Mouse (Mus musculus): ENCODE measurements around the gene Yap1.

The Yap1 gene

DNA sequence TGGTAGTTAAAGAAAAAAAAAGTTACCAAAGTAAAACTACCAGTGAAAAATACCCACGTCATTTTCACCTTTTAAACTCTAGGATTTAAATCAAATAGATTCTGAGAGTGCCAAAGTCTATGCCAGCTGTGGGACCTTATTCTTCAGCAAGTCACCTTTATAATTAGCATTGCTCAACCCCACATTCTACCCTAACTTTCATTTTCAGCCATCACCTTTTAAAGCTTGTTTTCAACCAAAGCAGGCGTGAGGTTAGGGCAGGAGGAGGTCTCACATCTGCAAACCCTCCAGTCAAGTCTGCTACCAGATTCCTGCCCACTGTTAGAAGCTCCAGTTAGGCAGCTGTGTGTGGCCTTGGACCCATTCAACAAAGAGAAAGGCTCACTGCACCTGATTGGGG, 32.4 kb downstream of the Yap1 start:
- no peak for DNase-seq

DNA sequence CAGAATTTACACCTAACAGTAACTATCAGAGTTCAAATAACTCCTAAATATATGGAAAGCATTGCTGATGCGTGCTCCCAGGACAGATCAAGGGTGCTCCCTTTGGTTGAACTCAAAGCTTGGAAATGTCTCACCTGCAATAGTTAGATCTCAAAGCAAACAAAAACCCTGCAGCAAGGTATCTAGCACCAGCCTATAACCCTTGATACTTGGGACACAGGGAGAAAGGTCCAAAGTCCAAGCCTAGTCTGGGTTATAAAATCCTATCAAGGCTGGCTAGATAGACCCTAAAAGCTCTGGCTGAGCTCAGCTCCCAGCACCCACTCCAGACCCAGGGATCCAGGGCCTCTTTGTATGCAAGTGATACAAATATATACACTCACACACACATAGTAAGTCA, 36.4 kb downstream of the Yap1 start:
- no peak for DNase-seq

DNA sequence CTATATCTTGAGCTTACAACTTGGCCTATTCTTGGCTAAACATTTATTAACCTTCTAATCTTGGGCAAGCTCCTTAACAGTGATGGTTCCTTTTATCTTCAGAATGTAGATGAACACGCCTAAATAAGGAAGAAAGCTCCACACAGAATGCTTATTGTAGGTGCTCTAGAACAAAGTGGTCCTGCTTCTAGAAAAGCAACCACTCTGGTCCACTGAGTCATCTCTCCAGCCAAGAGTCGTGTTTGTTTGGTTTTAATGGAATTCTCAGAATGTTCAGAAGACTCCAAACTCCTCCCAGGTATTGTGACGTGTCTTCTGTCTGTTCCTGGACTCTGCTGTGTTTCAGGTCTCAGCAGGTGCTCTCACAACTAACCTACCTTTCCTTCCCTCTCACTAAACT, 38.8 kb downstream of the Yap1 start:
- DNase-seq = no peak

GRCm38 (mm10) chr9:7963867-7964266, 40.5 kb downstream of the Yap1 start:
- no peak for DNase-seq

DNA sequence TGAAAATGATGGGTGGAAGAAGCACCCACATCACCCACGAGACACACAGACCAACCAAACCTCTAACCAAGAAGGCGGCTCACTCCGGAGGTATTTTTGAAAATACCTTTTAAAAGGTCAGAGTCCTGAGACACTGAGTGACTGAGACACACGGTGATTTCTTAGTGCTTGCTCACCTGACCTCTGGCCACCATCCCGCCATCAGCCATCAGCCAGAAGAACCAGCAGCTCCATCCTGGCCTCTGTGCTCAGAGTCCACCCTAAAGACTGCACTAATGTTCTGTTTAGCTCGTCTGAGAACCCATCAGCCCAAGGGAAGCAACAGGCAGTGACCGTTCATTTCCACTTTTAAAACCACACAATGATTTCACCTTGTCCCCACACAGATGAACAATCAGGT, 41.5 kb downstream of the Yap1 start:
- no peak for DNase-seq

GRCm38 (mm10) chr9:7961366-7962160, 42.8 kb downstream of the Yap1 start:
- peak in 1 of 2 experiments; percentile 33 for DNase-seq

DNA sequence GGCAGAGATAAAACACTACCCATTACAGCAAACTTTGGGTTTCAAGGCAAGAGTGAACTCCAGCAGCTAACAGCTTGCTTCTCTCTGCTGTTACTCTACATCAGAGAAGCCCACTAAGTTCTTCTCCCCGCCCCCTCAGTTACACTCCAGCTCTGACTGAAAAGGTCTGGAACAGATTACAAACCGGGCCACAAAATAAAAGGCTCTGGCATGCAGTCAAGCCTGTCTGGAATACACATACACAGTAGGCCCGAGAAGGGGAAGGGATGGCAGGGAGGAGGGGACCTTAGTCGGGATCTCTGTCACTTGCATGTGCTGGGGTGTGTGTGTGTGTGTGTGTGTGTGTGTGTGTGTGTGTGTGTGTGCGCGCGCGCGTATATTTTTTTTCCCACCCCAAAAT, 44.0 kb downstream of the Yap1 start:
- peak; percentile 69 to 84 for DNase-seq

DNA sequence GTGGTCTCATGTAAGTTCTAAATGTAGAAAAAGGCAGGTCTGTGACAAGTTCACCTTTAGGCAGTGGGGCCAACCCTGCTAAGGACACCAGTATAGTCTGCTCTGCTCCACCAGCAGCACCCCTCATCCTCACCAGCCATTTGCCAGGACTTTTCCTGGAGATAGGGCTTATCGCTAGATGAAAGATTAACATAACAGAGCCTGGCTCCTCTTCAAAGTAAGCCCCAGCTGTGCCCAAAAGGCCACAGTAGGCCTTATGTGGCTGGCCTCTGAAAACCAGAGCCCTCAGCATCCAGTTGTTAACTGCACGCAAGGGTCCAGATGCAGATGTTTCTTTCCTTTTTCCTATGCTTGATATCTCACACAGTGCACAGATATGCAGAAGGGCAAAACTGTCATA, 45.1 kb downstream of the Yap1 start:
- DNase-seq = no peak

DNA sequence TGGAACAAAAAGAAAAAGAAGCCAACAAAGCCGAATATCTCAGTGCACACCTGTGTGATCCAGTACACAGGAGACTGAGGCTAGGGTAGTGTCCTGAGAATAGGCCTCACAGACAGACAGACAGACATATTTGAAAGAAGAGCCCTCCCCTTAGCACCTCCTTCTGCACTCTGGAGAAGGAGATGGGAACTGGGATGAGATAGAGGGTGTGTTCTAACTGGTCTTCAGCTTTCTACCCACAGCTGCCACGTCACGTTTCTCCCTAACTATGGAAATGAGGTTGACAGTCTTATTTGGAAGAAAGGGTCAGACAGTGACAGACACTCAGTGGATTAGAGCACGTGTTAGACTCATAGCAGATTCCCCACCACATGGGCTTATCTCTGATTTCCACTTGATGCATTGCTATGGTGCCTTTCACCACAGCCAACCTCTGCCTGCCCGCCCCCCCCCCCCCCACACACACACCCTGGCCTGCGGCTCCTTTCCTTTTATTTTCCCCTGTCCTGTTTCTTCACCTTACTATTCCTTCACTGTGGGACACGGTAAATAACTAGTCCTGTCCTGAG, 46.3 kb downstream of the Yap1 start:
- DNase-seq = no peak

GRCm38 (mm10) chr9:7957407-7957806, 47.0 kb downstream of the Yap1 start:
- no peak for DNase-seq

DNA sequence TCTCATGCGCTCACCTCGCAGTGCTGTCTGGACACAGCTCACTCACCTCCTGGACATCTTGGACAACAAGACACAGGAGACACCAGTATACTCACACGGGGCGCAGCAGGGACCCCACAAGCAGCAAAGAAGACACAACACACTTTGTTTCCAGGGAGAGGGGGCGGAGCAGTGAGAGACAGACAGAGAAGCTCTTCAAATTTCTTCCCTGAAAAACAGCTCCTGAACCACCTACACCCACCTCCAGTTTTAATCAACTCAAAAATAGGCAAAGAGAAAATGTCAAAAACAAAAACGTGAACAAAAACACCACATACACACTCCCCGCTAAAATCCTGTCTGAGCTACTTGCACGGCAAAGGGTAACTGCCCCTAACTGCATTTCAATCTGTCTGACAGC, 48.0 kb downstream of the Yap1 start:
- no peak for DNase-seq

DNA sequence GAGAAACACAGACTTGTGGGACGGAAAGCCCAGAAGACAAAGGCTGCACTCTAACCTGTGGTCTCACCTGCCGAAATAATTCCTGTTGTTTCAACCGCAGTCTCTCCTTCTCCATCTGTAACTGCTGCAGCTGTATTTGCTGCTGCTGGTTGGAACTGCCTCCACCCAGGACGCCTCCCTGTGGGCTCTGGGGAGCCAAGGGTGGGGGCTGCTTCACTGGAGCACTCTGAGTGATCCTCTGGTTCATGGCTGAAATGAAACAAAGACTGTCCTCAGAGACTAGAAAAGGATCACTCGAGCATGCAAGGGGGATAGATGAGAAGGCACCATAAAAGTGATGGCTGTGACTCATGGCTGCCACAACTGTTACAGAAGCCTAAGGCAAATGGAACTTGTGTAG, 51.5 kb downstream of the Yap1 start:
- DNase-seq = no peak

DNA sequence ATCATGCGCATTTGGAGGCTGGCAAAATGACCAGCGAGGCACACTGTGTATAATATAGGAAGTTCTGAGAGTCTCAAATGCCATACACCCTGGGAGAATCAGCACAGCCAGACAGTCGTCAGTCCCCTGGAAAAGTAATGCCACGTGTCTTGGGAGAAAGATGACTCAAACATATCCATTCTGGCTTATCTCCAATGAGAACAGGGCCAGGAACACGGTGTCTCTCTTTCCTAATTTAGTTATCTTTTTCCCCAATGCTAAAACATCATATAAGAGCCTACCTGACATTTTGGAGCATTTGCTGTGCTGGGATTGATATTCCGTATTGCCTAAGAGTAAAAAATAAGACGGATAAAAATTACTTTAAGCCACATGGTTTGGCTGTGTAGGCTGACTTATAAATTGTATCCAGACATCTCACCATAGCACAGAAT, 54.2 kb downstream of the Yap1 start:
- no peak for DNase-seq

GRCm38 (mm10) chr9:7947946-7948345, 56.5 kb downstream of the Yap1 start:
- no peak for DNase-seq

DNA sequence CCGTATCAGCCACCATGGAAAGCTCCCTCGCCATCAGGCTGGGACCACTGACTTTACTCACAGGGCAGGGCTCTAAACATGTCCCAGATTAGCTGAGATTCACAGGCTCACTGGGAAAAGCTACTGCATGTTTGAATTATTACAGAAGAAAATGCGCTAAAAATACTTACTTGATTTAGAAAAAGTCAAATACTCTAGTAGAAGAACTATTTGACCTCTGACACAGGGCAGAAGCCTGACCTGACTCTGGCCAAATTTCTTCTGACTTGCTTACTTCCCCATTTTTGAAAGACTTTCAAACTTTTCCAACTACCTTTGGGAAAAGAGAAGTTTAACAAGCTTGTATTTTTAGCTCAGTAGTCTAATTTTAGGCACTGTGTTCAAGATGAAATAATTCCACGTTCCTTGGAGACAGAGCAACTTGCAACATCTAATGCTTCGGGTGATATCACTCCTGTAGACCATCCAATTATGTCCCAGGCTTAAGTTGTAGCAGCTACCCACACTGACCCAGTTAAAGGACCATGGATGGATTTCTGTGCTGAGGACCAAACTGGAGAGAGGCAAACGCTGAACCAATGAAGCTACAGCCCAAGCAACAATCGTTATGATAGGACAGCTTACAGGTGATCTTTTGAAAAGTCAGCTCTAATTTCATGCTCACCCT, 60.5 kb downstream of the Yap1 start:
- DNase-seq = no peak

DNA sequence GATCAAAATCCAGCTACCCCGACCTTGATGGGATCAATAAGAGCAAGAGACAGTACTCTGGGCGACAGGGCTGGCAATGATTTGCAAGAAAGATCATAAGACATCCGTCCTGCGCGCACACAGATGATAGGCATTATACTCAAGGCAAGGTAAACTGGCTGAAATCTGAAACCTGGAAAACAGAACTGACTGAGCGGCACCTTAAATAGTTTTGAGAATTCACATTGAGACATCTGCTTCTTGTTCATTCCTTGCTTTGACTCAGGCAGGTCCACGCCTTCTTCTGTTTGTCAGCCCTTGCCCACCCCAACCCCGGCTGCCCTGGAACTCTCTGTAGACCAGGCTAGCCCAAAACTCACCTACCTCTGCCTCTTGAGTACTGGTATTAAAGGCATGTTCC, 61.7 kb downstream of the Yap1 start:
- DNase-seq = no peak

DNA sequence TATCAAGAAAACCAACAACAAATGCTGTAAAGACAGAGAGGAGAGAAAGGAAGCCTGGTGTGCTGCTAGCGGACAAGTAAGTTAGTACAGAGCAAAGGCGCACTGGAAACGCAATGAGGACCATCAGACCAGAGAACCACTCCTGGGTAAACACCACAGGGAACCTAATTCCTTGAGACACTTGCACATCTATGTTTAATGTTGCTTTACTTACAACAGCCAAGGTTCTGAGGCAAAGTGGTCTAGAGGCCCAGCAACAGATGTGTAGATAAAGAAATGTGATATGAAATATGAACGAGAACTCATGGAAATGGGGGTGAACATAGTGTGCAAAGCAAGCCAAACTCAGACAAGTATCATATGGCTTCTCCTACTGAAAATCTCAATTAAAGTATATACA, 64.3 kb downstream of the Yap1 start:
- DNase-seq = no peak

GRCm38 (mm10) chr9:7934419-7934818, 70.0 kb downstream of the Yap1 start:
- DNase-seq = no peak

GRCm38 (mm10) chr9:7929552-7929951, 74.8 kb downstream of the Yap1 start:
- peak; percentile 32 to 36 for DNase-seq

DNA sequence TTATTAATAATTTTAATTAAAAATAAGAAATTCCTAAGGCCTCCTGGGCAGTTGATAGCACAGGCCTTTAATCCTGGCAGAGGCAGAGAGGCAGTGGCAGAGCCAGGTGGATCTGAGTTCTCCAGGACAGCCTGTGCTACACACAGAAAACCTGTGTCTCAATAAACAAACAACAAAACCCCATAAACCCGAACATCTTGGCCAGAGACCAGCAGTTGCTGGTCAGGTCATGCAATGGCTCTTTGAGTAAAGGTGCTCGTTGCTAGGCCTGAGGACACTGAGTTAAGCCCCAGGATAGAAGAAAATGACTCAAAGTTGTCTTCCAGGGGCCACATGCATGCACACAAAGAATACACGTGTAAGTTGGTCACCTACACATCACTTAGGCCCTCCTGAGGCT, 75.5 kb downstream of the Yap1 start:
- DNase-seq = no peak

- no peak for DNase-seq
Observed at GRCm38 (mm10) chr9:7928207-7928793, 76.1 kb downstream of the Yap1 start.

DNA sequence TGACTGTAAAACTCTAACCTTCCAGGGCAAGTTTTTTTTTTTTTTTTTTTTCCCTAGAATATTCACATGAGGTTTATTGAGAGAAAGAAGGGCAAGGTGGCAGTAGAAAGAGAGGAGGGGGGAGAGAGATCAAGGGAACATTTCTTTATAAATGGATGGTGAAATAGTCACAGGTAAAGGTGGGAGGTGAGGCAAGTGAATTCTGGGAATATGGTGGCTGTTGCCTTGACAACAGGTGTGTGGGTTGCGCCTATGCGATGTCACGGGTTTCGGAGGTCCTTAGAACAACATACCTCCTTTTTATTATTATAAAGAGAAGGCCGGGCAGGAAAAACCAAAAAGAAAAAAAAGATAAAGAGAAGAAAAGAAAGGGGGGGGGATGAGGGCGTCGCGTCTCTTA, 89.5 kb downstream of the Yap1 start:
- no peak for DNase-seq

GRCm38 (mm10) chr9:7914487-7914886, 89.9 kb downstream of the Yap1 start:
- DNase-seq = peak; percentile 65 to 77

GRCm38 (mm10) chr9:7913953-7914352, 90.4 kb downstream of the Yap1 start:
- DNase-seq = no peak
